Mouse (Mus musculus) lung, embryonic 14.5 days (tissue): ENCODE measurements around the gene Il18bp. TPM values are rescaled to one million over a fixed set of nuclear protein-coding genes. Genes with fewer than 3 reads are reported as not detected.
A peak's percentile ranks its signal among the peaks of the same experiment; 100 is the strongest.

Experiments used
- ATAC-seq: fragments of 200-750 bp; cut with Nextera tagmentation; 2 replicates; pipeline ENCODE4 v1.8.0; 2017; ENCODE audit warnings: mild to moderate bottlenecking, moderate TSS enrichment, moderate library complexity; ENCODE audit not compliant: insufficient read depth
- DNase-seq: peaks from one replicate; pipeline ENCODE4 v3.0.0-alpha.2; 2015
- H3K27ac ChIP-seq: fragments of 300-500 bp; sonication (generic); 2 replicates; pipeline ENCODE4 v1.5.1; 2014; ENCODE audit warnings: low read depth, mild to moderate bottlenecking, moderate library complexity
- H3K27me3 ChIP-seq: fragments of 300-500 bp; sonication (generic); 2 replicates; pipeline ENCODE4 v1.6.1; 2014; ENCODE audit warnings: low read length, control low read depth; ENCODE audit not compliant: insufficient read depth
- H3K36me3 ChIP-seq: fragments of 300-500 bp; sonication (generic); 2 replicates; pipeline ENCODE4 v1.6.1; 2014; ENCODE audit warnings: control low read depth; ENCODE audit not compliant: insufficient read depth
- H3K4me1 ChIP-seq: fragments of 300-500 bp; sonication (generic); 2 replicates; pipeline ENCODE4 v1.6.1; 2014; ENCODE audit warnings: antibody characterized with exemption, control low read depth; ENCODE audit not compliant: insufficient read depth
- H3K4me2 ChIP-seq: fragments of 300-500 bp; sonication (generic); 2 replicates; pipeline ENCODE4 v1.6.1; 2014; ENCODE audit warnings: mild to moderate bottlenecking
- H3K4me3 ChIP-seq: fragments of 300-500 bp; sonication (generic); 2 replicates; pipeline ENCODE4 v1.5.1; 2014; ENCODE audit warnings: low read depth, low read length
- H3K9ac ChIP-seq: fragments of 300-500 bp; sonication (generic); 2 replicates; pipeline ENCODE4 v1.6.1; 2014
- H3K9me3 ChIP-seq: fragments of 300-500 bp; sonication (generic); 2 replicates; pipeline ENCODE4 v1.6.1; 2016; ENCODE audit warnings: low read depth, low read length, control low read depth
- CTCF ChIP-seq: IDR thresholded peaks from 2 replicates; pipeline ENCODE4 v1.5.1; 2016; ENCODE audit warnings: antibody characterized with exemption, low read depth
- WGBS: fragments of 180-500 bp; shearing (Covaris S2); extraction: QIAGEN DNeasy Blood & Tissue Kit; methylation state at CpG from one replicate; pipeline ENCODE4 v1.1.7; 2014; 5-methylcytosine and 5-hydroxymethylcytosine counted together
- polyA plus RNA-seq: library from polyadenylated mRNA; unstranded; fragments of >200 nt; fragmentation: Nextera tagmentation; extraction: Ambion mirVana; gene quantifications from 2 replicates; pipeline ENCODE4 v1.2.1, GENCODE M21; 2014

Gene Il18bp
- polyA plus RNA-seq = 2.2 and 2.6 TPM in 2 replicates

DNA sequence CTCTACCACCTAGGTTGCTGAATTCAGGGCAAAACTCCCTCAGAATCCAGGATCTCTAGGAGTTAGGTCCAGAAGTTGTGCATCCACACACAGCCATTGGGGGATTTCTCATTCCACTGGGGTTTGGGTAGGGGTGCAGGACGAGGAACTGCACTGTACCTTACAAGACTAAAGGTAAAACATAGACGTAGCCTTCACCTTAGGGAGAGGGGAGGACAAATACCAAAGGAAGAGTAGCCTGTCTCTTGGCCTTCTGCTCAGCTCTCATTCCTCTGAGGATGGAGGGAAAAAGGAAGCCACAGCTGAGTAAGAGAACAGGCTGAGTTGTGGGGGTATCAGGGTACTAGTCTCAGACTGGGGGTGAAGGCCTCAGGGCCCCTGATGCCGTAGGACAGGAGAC, at the start of gene Il18bp:
Il18bp (minus strand) TSS at position 101 of the 400 bp plus-strand sequence.
- H3K27ac ChIP-seq = no peak within 1 kb of the TSS
- no peak within 1 kb of the TSS for H3K9ac ChIP-seq

DNA sequence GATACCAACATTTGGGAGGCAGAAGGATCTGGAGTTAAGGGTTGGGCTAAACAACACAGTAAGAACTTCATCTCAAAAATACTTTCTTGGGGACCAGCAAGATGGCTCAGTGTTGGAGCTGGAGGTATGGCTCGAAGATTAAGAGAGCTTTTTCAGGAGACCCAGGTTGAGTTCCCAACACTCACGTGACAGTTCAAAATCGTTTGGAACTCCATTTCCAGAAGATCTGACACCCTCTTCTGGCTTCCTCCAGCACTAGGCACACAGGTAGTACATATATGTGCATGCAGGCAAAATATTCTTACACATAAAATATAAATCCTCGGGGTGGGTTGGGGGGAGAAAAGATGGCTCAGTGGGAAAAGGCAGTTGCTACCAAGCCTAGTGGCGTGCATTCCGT, 47.9 kb upstream of the Il18bp start:
- Histone ChIP-seq H3K36me3 (peaks cover 10% of the 10 kb centered on the region; the same call in 1 of the 2 replicates), H3K9ac (peak overlapping the region; percentile 67), H3K27me3 (no peaks in the 10 kb centered on the region), H3K27ac (no peak overlapping the region), H3K4me2 (peak overlapping the region; percentile 65), H3K4me3 (peak overlapping the region; percentile 59), H3K9me3 (no peaks in the 10 kb centered on the region), H3K4me1 (peaks cover 12% of the 10 kb centered on the region; the same call in 1 of the 2 replicates)
- 67% methylated on average over 6 of the region's 6 CpGs for WGBS
- ATAC-seq (no peak), DNase-seq (peak; percentile 7)
- TF ChIP-seq CTCF = no peak

More for the DNA sequence above, at the start of gene Il18bp:
- no peak for TF ChIP-seq CTCF
- peaks cover 85% of the 10 kb centered on the region for H3K36me3 ChIP-seq
- H3K4me3 ChIP-seq = no peak within 1 kb of the TSS
- 91% methylated on average over 3 of the region's 3 CpGs for WGBS
- no peak within 1 kb of the TSS for H3K4me2 ChIP-seq
- no peaks in the 10 kb centered on the region for H3K27me3 ChIP-seq
- DNase-seq (no peak), ATAC-seq (no peak)
- H3K4me1 ChIP-seq = no peaks in the 10 kb centered on the region
- no peaks in the 10 kb centered on the region for H3K9me3 ChIP-seq

DNA sequence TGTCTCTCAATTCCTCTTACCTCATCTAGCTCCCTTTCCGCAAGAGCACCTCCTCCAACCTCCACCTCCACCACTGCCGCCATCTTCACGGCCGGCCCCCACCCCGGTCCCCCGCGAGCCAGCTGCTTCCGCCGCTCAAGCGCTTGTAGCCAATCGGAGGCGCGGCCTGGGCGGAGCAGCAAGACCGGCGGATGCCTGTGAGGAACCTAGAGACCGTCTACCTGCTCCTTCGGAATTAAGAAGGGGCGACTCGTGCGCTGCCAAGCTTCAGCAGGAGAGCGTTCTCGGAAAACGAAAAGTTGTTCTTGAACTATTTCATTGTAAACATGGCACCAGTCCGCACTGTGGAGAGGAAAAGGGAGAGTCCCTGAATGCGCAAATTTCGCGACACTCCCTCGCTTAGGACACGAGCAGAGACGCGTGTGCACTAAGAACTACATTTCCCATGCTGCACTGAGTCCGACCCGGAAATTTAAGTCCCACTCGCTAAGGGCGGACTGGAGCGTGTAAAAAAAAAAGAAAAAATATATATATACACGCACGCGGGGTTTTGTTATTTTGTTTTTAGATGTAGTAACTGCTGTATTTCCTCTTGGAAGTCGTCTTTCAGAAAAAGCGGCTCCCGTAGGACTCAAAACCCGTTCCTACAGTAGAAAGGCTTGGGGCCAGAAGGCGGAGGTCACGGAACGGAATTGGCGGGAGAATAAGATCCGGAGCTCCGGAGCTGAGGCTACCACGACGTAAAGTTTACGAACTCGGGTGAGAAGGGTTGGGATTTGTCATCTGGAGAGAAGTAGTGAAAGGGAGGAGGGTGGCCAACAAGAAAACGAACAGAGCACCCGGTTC, 46.8 kb upstream of the Il18bp start, which contains the start of the genes Rnf121, Xndc1 and Xntrpc:
Rnf121 (minus strand) TSS at position 424 of the 846 bp plus-strand sequence.
Xndc1 (plus strand) TSS at position 466 of the 846 bp plus-strand sequence.
Xntrpc (plus strand) TSS at position 668 of the 846 bp plus-strand sequence.
- Histone ChIP-seq H3K36me3 (peaks cover 7% of the 10 kb centered on the region; the same call in 1 of the 2 replicates), H3K27me3 (no peaks in the 10 kb centered on the region), H3K4me2 (peak within 1 kb of the TSS; percentile 65), H3K4me3 (peak within 1 kb of the TSS; percentile 59), H3K4me1 (peaks cover 12% of the 10 kb centered on the region; the same call in 1 of the 2 replicates), H3K9me3 (no peaks in the 10 kb centered on the region), H3K27ac (peak within 1 kb of the TSS; percentile 84), H3K9ac (peak within 1 kb of the TSS; percentile 67)
- no peak for TF ChIP-seq CTCF
- ATAC-seq = peak; percentile 99
- peak; percentile 95 for DNase-seq
- WGBS = under 1% methylated on average over 56 of the region's 56 CpGs

DNA sequence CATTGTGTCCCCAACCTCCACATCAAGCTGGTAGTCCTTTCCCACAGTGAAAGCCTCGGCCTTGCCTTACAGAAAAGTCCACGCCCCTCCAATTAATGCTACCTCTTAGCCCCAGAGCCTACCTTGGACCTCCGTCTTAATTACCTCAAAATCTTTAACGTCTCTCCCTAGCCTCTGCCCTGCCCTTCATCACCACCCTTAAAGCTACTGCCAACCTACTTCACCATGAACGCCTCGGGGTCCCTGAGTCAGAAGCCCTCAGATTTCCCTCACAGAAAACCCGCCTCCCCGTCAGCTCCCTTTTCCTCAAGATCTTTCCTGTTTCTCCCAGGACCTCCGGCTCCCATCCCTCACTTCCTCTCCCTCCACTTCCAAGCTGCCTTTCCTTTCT, 46.2 kb upstream of the Il18bp start:
- no peak for TF ChIP-seq CTCF
- peak overlapping the region; percentile 84; the same call in 1 of the 2 replicates for H3K27ac ChIP-seq

DNA sequence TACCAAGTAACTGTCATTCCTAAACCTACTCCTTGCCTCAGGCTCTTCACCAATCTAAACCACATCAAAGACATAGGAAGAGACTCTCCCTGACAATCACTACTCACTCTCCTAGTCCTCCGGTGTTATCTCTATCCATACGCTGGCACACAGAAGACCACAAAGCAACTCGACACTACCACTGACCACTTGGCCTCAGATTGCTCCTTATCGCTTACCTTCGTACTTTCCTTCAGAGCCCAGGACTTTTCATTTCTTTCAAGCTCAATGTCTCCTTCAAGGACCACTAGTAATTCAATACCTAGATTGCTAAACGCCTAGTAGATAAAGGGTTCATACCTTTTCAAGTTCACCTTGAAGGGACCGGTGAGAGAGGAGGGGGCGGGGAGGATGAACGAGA, 45.4 kb upstream of the Il18bp start:
- Histone ChIP-seq H3K27me3 (no peaks in the 10 kb centered on the region), H3K27ac (no peak overlapping the region), H3K4me2 (peak overlapping the region; percentile 65), H3K9ac (no peak overlapping the region; the same call in 1 of the 2 replicates), H3K9me3 (no peaks in the 10 kb centered on the region), H3K4me1 (peaks cover 12% of the 10 kb centered on the region; the same call in 1 of the 2 replicates), H3K4me3 (peak overlapping the region; percentile 59), H3K36me3 (0 out of 2 replicates have a peak, but pooled peaks cover 9% of the 10 kb centered on the region)
- DNase-seq (no peak), ATAC-seq (no peak)
- 57% methylated on average over 9 of the region's 9 CpGs for WGBS
- no peak for TF ChIP-seq CTCF

More for the DNA sequence above, 46.2 kb upstream of the Il18bp start:
- H3K36me3 ChIP-seq = peaks cover 4% of the 10 kb centered on the region; the same call in 1 of the 2 replicates
- DNase-seq = peak; percentile 2
- no peaks in the 10 kb centered on the region for H3K27me3 ChIP-seq
- no peaks in the 10 kb centered on the region for H3K9me3 ChIP-seq
- WGBS = under 1% methylated on average over 9 of the region's 9 CpGs
- peaks cover 12% of the 10 kb centered on the region; the same call in 1 of the 2 replicates for H3K4me1 ChIP-seq
- peak overlapping the region; percentile 59 for H3K4me3 ChIP-seq
- H3K9ac ChIP-seq = peak overlapping the region; percentile 67
- peak overlapping the region; percentile 65 for H3K4me2 ChIP-seq
- ATAC-seq = peak; percentile 33

DNA sequence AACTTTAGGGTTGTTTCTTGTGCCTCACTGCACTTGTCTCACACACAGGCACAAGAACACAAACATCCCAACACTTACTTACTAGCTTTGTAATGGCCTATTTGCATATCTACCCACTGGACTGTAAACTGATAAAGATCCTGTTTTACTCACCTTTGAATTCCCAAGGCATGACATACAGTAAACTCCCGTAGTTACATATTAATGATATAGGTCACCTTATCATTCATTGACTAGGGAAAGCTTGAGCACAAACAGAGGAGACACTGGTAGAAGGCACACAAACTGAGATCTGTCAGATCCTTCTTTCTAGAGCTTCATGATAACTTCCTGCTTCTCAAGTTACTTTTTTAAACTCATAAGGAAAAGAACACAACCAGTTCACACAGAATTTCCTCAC, 43.7 kb upstream of the Il18bp start:
- 78% methylated on average over 1 of the region's 1 CpGs for WGBS
- Histone ChIP-seq H3K36me3 (0 out of 2 replicates have a peak, but pooled peaks cover 16% of the 10 kb centered on the region), H3K9me3 (no peaks in the 10 kb centered on the region), H3K27me3 (no peaks in the 10 kb centered on the region), H3K27ac (no peak overlapping the region), H3K4me1 (peaks cover 12% of the 10 kb centered on the region; the same call in 1 of the 2 replicates), H3K4me2 (no peak overlapping the region), H3K4me3 (no peak overlapping the region), H3K9ac (no peak overlapping the region)
- TF ChIP-seq CTCF = no peak
- DNase-seq (no peak), ATAC-seq (no peak)

DNA sequence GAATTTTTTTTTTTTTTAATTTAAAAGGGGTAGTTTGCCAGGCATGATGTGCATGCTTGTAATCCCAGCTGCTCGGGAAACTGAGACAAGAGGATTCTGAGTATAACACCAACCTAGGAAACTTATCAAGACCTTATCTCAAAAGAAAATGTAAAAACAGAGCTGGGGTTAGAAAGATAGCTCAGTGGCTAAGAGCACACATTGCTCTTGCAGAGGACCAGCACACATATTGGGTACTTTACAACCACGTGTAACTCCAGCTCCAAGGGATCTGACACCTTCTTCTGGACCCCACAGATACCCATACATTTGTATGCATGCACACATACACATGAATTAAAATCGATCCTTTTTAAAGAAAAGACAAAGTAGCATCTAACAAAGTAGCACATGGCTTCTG, 42.9 kb upstream of the Il18bp start:
- no peak for DNase-seq
- Histone ChIP-seq H3K27ac (no peak overlapping the region), H3K9ac (no peak overlapping the region), H3K4me3 (no peak overlapping the region), H3K36me3 (peaks cover 24% of the 10 kb centered on the region; the same call in 1 of the 2 replicates), H3K9me3 (no peaks in the 10 kb centered on the region), H3K4me2 (no peak overlapping the region), H3K4me1 (peaks cover 7% of the 10 kb centered on the region; the same call in 1 of the 2 replicates), H3K27me3 (no peaks in the 10 kb centered on the region)
- no peak for TF ChIP-seq CTCF
- ATAC-seq = no peak
- 86% methylated on average over 3 of the region's 3 CpGs for WGBS
